Mouse (Mus musculus) neural tube, embryonic 10.5 days (tissue): ENCODE measurements around the gene Vmn2r22.
"Not testable (repeated sequence)": the region's sequence is repeated elsewhere in the genome, so short reads cannot be mapped to it uniquely, and the experiment has no call there.

Experiments
- DNase-seq: peaks from one replicate; pipeline ENCODE4 v3.0.0-alpha.2; 2017; ENCODE audit warnings: low spot score; ENCODE audit errors: extremely low spot score

The Vmn2r22 gene

DNA sequence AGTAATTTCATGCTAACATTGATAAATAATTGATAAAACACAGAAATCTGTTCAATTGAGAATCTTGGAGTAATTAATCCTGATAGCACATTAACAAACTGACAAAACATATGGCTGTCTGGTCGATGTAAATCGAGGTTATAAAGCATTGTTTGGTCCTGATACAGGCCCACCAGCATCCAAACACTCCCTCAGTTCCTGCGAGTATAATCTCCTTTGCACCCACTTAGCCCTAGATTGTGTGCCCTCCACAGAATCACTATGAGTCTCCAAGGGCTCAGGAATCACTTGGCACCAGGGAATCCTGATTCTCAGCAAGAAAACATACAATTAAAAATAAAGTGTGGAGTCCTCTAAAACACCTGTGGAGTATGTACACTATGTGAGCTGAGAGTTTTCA lies at the start of gene Vmn2r22:
TSS of gene Vmn2r22 (minus strand) at position 101 of the 400 bp plus-strand sequence.
- not testable (repeated sequence) for DNase-seq

DNA sequence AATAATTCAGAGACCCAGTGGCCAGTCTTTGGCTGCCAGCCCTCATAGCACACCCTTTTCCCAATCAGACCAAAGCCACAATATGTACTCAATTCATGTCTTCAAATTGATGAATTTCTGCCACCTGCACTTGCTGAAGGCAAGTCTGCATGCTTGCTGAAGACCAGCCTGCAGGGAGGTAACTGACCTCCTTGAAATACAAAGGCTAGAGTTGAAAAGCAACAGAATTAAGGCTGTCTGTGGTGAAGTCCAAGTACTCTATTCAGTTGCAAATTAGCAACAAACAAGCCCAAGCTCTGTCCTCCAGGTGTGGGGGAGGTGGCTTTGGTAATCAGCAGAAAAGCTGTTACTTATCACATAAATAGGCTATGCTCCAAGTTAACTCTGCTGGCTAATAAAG lies 46.7 kb upstream of the Vmn2r22 start:
- no peak for DNase-seq

DNA sequence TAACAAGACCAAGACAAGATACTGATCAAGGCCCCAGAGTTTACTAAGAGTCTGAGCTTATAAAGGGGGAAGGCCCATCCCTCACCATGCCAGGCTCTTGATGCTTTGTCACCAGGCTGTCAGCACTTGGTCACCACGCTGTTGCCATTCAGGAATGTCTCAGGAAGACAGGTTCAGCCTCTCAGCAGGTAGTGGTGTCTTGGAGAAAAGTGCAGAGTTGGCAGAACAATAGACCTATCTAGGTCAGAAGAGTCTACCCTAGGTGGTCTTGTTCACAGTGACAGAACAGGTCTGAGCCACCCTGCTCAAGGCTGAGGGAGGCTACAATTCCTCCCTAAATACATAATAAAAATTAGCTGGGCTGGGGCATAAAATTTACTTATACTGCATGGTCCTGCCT lies 46.1 kb upstream of the Vmn2r22 start:
- not testable (repeated sequence) for DNase-seq

DNA sequence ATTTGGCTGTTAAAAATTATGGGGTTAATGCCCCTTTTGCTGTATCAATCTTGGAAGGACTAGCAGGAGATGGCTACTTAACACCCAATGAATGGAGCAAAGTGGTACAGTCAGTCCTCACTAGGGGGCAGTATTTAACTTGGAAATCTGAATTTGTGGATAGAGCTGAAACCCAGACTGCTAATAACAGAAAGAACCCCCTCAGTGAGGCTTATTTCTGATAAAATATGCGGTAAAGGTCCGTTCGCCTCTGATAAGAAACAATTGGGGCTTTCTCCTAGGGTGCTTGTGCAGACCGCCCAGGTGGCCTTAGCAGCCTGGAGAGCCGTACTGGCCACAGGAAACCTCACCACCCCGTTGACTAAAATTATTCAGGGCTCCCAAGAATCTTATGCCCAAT lies 6.5 kb upstream of the Vmn2r22 start:
- DNase-seq: peak; percentile 12

DNA sequence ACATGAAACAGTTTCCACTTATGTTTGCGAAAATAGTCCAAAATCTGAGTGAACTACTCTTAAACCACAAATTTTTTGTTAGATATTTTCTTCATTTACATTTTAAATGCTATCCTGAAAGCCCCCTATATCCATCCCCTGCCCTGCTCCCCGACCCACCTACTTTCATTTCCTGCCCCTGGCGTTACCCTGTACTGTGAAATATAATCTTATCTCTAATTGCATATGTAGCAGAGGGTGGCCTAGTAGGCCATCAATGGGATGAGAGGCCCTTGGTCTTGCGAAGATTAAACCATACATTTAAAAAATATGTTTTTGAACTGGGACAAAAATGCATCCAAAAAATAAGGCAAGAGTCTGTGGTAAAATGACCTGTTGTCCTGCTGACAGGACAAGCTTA lies 11.1 kb downstream of the Vmn2r22 start:
- DNase-seq: not testable (repeated sequence)

DNA sequence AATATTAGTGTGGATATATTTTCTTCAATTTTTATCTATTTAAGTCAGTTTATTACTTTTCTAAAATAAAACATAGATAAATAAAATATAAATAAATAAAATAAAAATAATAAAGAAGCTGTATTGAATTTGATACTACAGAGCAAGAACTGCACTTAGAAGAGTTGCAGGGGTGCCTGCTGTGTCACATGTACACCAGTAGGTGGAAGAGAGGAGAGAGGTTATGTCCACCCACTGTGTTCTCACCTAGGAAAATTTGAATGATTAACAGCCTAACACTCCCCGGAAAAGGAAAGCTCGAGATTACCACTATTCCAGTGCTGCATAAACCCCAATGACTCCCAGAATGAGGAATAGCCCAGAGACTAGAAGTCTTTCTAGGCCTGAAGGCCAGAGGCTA lies 26.7 kb downstream of the Vmn2r22 start:
- not testable (repeated sequence) for DNase-seq

DNA sequence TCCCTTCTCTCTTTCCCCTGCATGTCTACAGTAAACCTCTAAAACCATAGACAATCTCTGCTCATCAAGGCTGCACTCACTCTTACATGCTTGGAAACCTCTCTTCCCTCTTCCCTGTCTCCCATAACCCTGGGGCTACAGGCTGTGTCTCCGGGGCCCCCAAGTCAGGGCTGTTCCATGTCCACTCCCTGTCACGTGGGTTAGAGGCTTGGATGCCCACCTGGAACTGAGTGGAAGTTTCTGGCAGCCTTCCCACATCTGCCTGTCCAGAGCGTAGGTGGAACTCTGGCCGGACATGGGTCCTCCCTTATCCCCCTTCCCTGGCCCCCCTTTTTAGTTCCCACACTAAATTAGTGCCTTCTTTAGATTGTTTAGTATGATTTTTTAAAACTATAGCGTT lies 62.2 kb downstream of the Vmn2r22 start:
- DNase-seq: not testable (repeated sequence)

DNA sequence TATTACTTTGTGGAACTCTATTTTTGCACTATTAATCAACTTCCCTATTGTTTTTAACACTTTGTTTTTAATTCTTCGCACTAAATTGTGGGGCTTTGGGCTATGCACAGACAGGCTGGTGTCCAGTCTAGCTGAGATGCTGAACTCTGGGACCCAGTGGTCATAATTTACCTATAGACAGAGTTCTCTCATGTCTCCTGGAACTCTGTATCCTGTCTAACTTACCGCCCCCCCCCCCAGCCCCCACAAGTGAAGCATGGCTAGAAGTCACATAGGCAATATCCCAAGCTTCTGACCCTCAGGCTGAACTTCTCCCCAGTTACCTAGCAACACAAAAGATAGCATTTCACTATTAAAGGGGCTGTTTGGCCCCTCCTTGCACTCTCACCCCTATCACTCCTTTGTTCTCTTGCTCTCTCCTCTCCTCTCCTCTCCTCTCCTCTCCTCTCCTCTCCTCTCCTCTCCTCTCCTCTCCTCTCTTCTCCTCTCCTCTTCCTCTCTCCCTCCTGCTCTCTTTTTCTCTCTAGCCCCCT lies 62.7 kb downstream of the Vmn2r22 start:
- not testable (repeated sequence) for DNase-seq

DNA sequence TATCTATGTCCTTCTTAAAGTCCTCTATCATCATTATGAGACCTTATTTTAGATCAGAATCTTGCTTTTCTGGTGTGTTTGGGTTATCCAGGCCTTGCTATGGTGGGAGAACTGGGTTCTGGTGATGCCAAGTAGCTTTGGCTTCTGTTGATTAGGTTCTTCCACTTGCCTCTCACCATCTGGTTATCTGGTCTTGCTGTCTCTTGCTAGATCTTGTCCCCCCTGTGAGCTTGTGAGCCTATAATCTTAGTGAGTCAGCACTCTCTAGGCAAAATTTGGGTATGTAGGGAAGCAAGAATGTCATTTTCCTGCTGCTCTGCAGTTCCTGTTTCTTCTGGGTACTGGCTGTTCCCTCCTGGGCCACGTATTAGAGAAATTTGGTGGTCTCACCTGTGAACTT lies 66.5 kb downstream of the Vmn2r22 start:
- DNase-seq: not testable (repeated sequence)

DNA sequence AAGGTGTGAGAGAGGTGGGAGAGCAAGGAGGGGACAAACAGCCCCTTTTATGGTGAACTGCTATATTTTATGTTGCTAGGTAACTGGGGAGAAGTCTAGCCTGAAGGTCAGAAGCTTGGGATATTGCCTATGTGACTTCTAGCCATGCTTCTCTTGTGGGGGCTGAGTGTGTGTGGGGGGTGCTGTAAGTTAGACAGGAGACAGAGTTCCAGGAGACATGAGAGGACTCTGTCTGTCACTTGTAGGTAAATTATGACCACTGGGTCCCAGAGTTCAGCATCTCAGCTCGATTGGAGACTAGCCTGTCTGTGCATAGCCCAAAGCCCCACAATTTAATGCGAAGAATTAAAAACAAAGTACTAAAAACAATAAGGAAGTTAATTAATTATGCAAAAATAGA lies 75.8 kb downstream of the Vmn2r22 start:
- DNase-seq: not testable (repeated sequence)
